Mouse (Mus musculus) stomach, postnatal 0 days (tissue): ENCODE results near the gene Tpbgl.

Experiments used
- CTCF ChIP-seq: IDR thresholded peaks from 2 replicates; pipeline ENCODE4 v1.5.1; 2016; ENCODE audit warnings: antibody characterized with exemption, low read depth, mild to moderate bottlenecking, moderate library complexity
- EP300 ChIP-seq: optimal IDR thresholded peaks from 2 replicates; pipeline ENCODE3; 2016; ENCODE audit warnings: antibody characterized with exemption

DNA sequence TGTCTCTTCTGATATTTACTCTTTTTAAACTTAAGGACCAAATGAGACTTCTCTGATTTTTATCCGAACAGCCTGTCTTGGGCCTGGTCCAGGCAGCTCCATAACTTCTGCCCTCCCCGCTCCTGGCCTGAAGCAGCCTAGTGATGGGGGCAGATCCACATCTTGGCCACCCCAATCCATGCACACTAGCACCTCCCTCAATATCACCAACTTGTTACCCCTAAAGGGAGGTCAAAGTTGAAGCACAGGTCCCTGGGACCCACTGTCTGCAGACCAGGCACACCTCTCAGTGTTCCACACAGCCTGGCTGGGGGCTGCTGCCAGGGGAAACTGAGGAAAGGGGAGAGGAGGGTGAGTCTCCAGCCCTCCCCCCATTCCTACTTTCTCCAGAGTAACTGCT, 21.8 kb downstream of the Tpbgl start:
- TF ChIP-seq CTCF (no peak), EP300 (no peak)
